Mouse (Mus musculus) liver, postnatal 0 days (tissue): ENCODE results near the gene Spsb4.

Experiments used
- CTCF ChIP-seq: sonication (generic); IDR thresholded peaks from 2 replicates; pipeline ENCODE4 v1.5.1; 2016; ENCODE audit warnings: antibody characterized with exemption, low read depth
- EP300 ChIP-seq: IDR thresholded peaks from 2 replicates; pipeline ENCODE4 v1.6.1; 2016; ENCODE audit warnings: antibody characterized with exemption, low read depth, mild to moderate bottlenecking

DNA sequence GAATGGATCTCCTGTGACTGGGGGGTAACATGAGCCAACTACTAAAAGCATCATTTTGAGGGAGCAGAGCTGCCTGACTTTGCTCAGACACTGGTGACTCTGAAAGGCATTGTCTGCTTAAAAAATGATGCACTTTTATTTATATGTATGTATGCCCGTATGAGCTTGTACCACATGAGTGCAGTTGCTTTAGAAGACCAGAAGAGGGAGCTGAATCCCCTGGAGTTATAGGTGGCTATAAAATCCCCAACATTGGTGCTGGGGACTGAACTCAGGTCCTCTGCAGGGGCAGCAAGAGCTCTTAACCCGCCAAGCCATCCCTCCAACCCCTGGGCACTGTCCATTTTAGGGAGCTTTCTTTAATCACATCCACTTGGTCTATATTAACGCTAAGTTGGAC lies 104.6 kb downstream of the Spsb4 start:
- 0 out of 2 replicates have a peak, but pooled peaks have one; percentile 8 for TF ChIP-seq CTCF
- no peak for TF ChIP-seq EP300
